ENCODE assay signal across 25 mouse cellular contexts in the genomic region with DNA sequence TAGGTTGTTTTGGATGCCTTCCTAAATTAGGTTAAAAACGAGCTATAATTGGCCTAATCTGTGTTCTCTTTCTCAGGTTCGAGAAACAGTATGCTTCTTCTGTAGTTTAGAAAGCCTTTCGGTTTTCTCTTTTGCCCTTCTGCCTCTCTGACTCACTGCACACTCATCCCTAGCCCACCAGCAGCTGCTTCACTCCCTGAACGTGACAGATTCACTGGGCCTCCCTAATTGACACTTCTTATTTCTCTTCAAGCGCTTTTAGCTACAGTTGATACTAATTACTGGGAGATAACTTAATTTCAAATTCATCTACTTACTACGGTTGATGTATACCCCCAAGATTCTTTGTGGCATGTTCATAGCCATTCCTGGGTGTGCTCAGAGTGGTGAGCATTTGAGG.
"Had no signal": no experiment of that assay in that cellular context is flagged by ENCODE, and none has a peak within 500 bp of the region (broad histone marks: within the 10 kb centered on the region; RNA-seq: fewer than 3 reads in every experiment).

No protein-coding gene starts in this region.

- H3K4me3 ChIP-seq: heart, adult 2 months; heart, embryonic 13.5 days; heart, embryonic 15.5 days; hindbrain, embryonic 13.5 days; hindbrain, embryonic 15.5 days; kidney, embryonic 15.5 days; limb, embryonic 10.5 days; limb, embryonic 12.5 days had no signal

- H3K27ac ChIP-seq: heart, adult 2 months; heart, embryonic 13.5 days; heart, embryonic 15.5 days; hindbrain, embryonic 13.5 days; hindbrain, embryonic 15.5 days; hindbrain, postnatal 0 days; kidney, embryonic 15.5 days; kidney, postnatal 0 days; limb, embryonic 10.5 days; limb, embryonic 12.5 days had no signal

- H3K36me3 ChIP-seq: heart, embryonic 13.5 days; heart, embryonic 15.5 days; hindbrain, embryonic 13.5 days; hindbrain, embryonic 15.5 days; kidney, embryonic 15.5 days; limb, embryonic 10.5 days; limb, embryonic 12.5 days had no signal

- H3K4me2 ChIP-seq: heart, embryonic 11.5 days; heart, embryonic 13.5 days; heart, embryonic 15.5 days; hindbrain, embryonic 13.5 days; hindbrain, embryonic 15.5 days; kidney, embryonic 15.5 days; limb, embryonic 12.5 days; liver, embryonic 11.5 days had no signal

- H3K9me3 ChIP-seq: heart, embryonic 13.5 days; heart, embryonic 15.5 days; hindbrain, embryonic 13.5 days; hindbrain, embryonic 15.5 days; kidney, embryonic 15.5 days; limb, embryonic 10.5 days; limb, embryonic 12.5 days had no signal

- H3K9ac ChIP-seq: heart, embryonic 13.5 days; heart, embryonic 15.5 days; hindbrain, embryonic 13.5 days; hindbrain, embryonic 15.5 days; kidney, embryonic 15.5 days; limb, embryonic 12.5 days had no signal

- DNase-seq: gastrocnemius, postnatal 14 days; gastrocnemius, postnatal 36 days; heart, adult 11 months; heart, adult 2 months; heart, postnatal 14 days; heart, postnatal 36 days; kidney, adult 11 months; kidney, adult 2 months; kidney, adult 9 months; kidney, postnatal 14 days; kidney, postnatal 36 days; layer of hippocampus, adult 9-11 months; layer of hippocampus, postnatal 36 days; liver had no signal

- H3K27me3 ChIP-seq: hindbrain, embryonic 15.5 days; limb, embryonic 12.5 days had no signal
